Mouse (Mus musculus): Measurements from ENCODE around the gene Kcnq2. TPM values are rescaled to one million over a fixed set of nuclear protein-coding genes. Genes with fewer than 3 reads are reported as not detected.
A peak's percentile ranks its signal among the peaks of the same experiment; 100 is the strongest.

Gene Kcnq2
- total RNA-seq, 2 experiments from 2014 or later: 3.2 to 4.4 TPM

- DNase-seq: peak; percentile 21 to 27
Observed at GRCm38 (mm10) chr2:181041941-181042340, 93.2 kb downstream of the Kcnq2 start.

DNA sequence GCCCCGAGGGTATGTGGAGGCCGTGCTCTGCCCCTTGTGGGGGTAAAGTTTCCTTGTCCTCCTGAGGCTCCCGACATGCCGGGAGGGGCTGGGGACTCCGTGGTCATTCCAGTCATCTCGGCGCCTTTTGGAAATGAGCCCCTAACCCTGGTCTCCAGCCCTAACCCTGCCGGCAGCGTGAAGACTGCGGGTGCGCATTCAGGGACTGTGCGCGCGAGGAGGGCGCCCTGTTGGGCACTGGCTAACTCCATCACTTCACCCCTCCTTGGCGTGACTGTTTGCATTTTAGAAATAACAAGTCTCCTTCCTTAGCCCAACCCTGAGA is 95.8 kb downstream of the Kcnq2 start:
- peak in 1 of 2 experiments; percentile 18 for DNase-seq

GRCm38 (mm10) chr2:181038644-181039355 is 96.3 kb downstream of the Kcnq2 start:
- DNase-seq: peak; percentile 61 to 62

- DNase-seq: no peak
Observed at GRCm38 (mm10) chr2:181036561-181036960, 98.5 kb downstream of the Kcnq2 start.

DNA sequence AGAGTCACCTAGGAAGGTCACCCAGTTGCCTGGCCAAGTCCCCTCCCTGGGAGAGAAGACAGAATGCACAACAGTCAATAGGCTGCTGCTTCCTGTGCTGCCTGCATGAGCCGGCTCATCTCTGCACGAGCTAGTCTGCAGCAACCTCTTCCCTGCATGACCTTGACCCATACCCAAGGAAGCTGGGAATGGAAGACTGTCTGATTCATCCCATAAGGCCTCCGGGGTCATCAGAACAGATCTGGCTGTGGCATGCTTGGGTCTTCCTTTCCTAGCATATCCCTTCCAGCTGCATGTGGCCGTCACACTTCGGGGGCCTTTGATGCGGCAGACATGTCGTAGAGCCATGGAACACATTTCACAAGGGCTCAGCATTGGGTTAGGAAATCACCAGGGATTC is 99.9 kb downstream of the Kcnq2 start:
- DNase-seq: peak; percentile 39 to 49

GRCm38 (mm10) chr2:181033310-181033709 is 101.8 kb downstream of the Kcnq2 start:
- DNase-seq: no peak

DNA sequence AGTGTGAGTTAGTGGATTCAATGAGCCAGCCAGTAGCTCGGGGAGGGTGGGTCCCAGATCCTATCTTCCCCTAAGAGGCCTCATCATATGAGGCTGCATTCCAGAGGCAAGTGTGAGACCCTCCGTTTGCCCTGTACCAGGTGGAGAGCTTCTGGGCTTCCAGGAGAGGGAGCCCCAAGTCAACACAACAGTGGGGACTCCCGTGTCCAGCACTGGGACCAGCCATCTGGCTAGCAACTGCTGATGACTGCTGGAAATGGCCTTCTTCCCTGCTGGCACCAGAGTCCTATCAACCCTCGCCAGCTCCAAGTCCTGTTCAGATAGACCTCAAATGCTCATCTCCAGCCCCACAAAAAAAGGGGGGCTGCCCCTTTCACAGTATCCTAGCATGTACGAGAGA is 102.7 kb downstream of the Kcnq2 start:
- peak; percentile 49 to 52 for DNase-seq

DNA sequence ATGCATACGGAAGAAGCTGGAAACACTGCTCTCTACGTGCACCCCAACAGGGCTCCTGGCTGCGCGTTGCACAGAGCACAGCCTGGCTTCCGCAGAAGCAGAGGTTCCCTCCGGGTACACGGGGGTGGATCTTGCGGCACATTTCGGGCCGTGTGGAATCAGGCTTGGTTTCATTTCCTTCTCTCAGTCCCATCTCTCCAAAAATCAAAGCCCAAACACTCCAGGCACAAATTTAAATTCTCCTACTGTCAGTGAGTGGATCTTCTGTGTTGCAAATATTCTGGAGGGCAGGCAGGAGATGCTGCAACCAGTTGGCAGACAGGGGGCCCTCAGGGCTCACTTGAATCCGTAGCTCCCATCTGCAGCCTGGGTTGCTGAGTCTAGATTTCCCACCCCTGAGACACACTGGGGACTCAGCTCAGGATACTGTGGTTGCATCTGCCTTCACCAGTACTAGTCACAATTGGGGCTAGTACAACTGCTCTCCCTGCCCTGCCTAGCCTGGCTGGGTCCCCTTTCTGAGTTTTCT is 103.6 kb downstream of the Kcnq2 start:
- no peak for DNase-seq

Other genes with a start within 250 kb of the Kcnq2 start
- gene Ythdf1, start 214.4 kb downstream of the Kcnq2 start, total RNA-seq (2021): 10 to 100 TPM; 51.7 to 52.4 TPM
- gene Birc7, start 206.3 kb downstream of the Kcnq2 start, total RNA-seq (2021): not detected
- 1 to 10 TPM; 4.6 to 5.8 TPM for gene Nkain4, start 180.6 kb downstream of the Kcnq2 start, total RNA-seq (2021)
- gene Arfgap1, start 168.1 kb downstream of the Kcnq2 start, total RNA-seq (2021): 10 to 100 TPM; 42.4 to 58.8 TPM
- 1 to 10 TPM; 1.7 to 4.3 TPM for gene Col20a1, start 148.8 kb downstream of the Kcnq2 start, total RNA-seq (2021)
- 10 to 100 TPM in 1 of 2 experiments, 1 to 10 TPM in 1; 5.1 to 20.0 TPM for gene Chrna4, start 91.8 kb downstream of the Kcnq2 start, total RNA-seq (2021)
- gene Eef1a2, start 21.7 kb upstream of the Kcnq2 start, total RNA-seq (2021): 10 to 100 TPM; 33.0 to 40.3 TPM
- gene Ppdpf, start 51.9 kb upstream of the Kcnq2 start, total RNA-seq (2021): 10 to 100 TPM; 76.6 to 81.8 TPM
- not detected for gene Ptk6, start 67.5 kb upstream of the Kcnq2 start, total RNA-seq (2021)
- under 1 TPM; 0.53 to 0.66 TPM for gene Srms, start 77.9 kb upstream of the Kcnq2 start, total RNA-seq (2021)
- not detected for gene Fndc11, start 84.7 kb upstream of the Kcnq2 start, total RNA-seq (2021)
- 10 to 100 TPM; 19.3 to 28.7 TPM for gene Helz2, start 106.7 kb upstream of the Kcnq2 start, total RNA-seq (2021)
- 10 to 100 TPM; 14.5 to 22.0 TPM for gene Gmeb2, start 152.7 kb upstream of the Kcnq2 start, total RNA-seq (2021)
- gene Stmn3, start 179.2 kb upstream of the Kcnq2 start, total RNA-seq (2021): 10 to 100 TPM; 10.3 to 11.7 TPM
- 10 to 100 TPM; 26.5 to 32.1 TPM for gene Rtel1, start 184.4 kb upstream of the Kcnq2 start, total RNA-seq (2021)
- 10 to 100 TPM; 34.8 to 47.3 TPM for gene Zgpat, start 229.6 kb upstream of the Kcnq2 start, total RNA-seq (2021)
- gene Arfrp1, start 230.1 kb upstream of the Kcnq2 start, total RNA-seq (2021): 10 to 100 TPM; 38.9 to 45.5 TPM
- gene Lime1, start 244.8 kb upstream of the Kcnq2 start, total RNA-seq (2021): 10 to 100 TPM; 13.4 to 18.1 TPM

Data from adrenal gland, postnatal 36 days (tissue).